ENCODE assay signal across 8 mouse cellular contexts in genomic region chr1:162665486-162666174, GRCm38 (mm10). TPM values are rescaled to one million over a fixed set of nuclear protein-coding genes. Genes with fewer than 3 reads are reported as not detected.
DNase-seq lines count a peak whose midpoint lies in the region; ATAC-seq and TF ChIP-seq lines count a peak whose summit lies in the region.

No protein-coding gene starts in this region.

- no peaks in the 10 kb centered on the region; the same call in 1 of the 2 replicates for H3K36me3 ChIP-seq in embryonic facial prominence, embryonic 11.5 days (replicated peaks; ENCODE audit: control insufficient read depth, insufficient read depth, low read depth, low read length)
- H3K36me3 ChIP-seq in intestine, embryonic 16.5 days (ENCODE audit: control insufficient read depth, insufficient read depth, low read length) = no peaks in the 10 kb centered on the region
- H3K36me3 ChIP-seq in midbrain, postnatal 0 days (ENCODE audit: insufficient read depth, low read length) = peaks cover 6% of the 10 kb centered on the region; the same call in 1 of the 2 replicates

- H3K27ac ChIP-seq in embryonic facial prominence, embryonic 11.5 days (replicated peaks; ENCODE audit: low read depth, low read length) = no peak overlapping the region
- no peak overlapping the region for H3K27ac ChIP-seq in intestine, embryonic 16.5 days (ENCODE audit: low read length)
- no peak overlapping the region for H3K27ac ChIP-seq in midbrain, postnatal 0 days (ENCODE audit: low read depth, low read length)

- H3K9ac ChIP-seq in embryonic facial prominence, embryonic 11.5 days (replicated peaks; ENCODE audit: low read length) = peak overlapping the region; percentile 50
- peak overlapping the region; percentile 56 for H3K9ac ChIP-seq in intestine, embryonic 16.5 days (ENCODE audit: low read depth, low read length)
- no peak overlapping the region for H3K9ac ChIP-seq in midbrain, postnatal 0 days (replicated peaks; ENCODE audit: low read length, poor library complexity, severe bottlenecking)

- peak overlapping the region; percentile 19 for H3K4me3 ChIP-seq in embryonic facial prominence, embryonic 11.5 days (ENCODE audit: low read depth, low read length)
- peak overlapping the region; percentile 36 for H3K4me3 ChIP-seq in intestine, embryonic 16.5 days (ENCODE audit: low read length)
- no peak overlapping the region for H3K4me3 ChIP-seq in midbrain, postnatal 0 days (ENCODE audit: low read depth, low read length)

- no peaks in the 10 kb centered on the region for H3K27me3 ChIP-seq in embryonic facial prominence, embryonic 11.5 days (ENCODE audit: control insufficient read depth, insufficient read depth, low read length)
- H3K27me3 ChIP-seq in intestine, embryonic 16.5 days (replicated peaks; ENCODE audit: control insufficient read depth, insufficient read depth, low read length) = no peaks in the 10 kb centered on the region
- no peaks in the 10 kb centered on the region for H3K27me3 ChIP-seq in midbrain, postnatal 0 days (ENCODE audit: insufficient read depth, low read length)

- H3K9me3 ChIP-seq in embryonic facial prominence, embryonic 11.5 days (replicated peaks; ENCODE audit: control insufficient read depth, low read length) = no peaks in the 10 kb centered on the region
- no peaks in the 10 kb centered on the region for H3K9me3 ChIP-seq in intestine, embryonic 16.5 days (ENCODE audit: control insufficient read depth, low read length)
- no peaks in the 10 kb centered on the region for H3K9me3 ChIP-seq in midbrain, postnatal 0 days (ENCODE audit: low read length)

- no peaks in the 10 kb centered on the region for H3K4me1 ChIP-seq in embryonic facial prominence, embryonic 11.5 days (ENCODE audit: control insufficient read depth, insufficient read depth, low read length)
- H3K4me1 ChIP-seq in intestine, embryonic 16.5 days (ENCODE audit: control insufficient read depth, insufficient read depth, low read length) = no peaks in the 10 kb centered on the region
- peaks cover 4% of the 10 kb centered on the region; the same call in 1 of the 2 replicates for H3K4me1 ChIP-seq in midbrain, postnatal 0 days (ENCODE audit: insufficient read depth, low read length)

- WGBS in embryonic facial prominence, embryonic 11.5 days = 3% methylated on average over 11 of the region's 11 CpGs
- 1% methylated on average over 11 of the region's 11 CpGs for WGBS in intestine, embryonic 16.5 days
- WGBS in midbrain, postnatal 0 days = 2% methylated on average over 11 of the region's 11 CpGs

- peak; percentile 19 to 36 for DNase-seq in cerebellum, postnatal 10 days
- DNase-seq in cerebellum, adult 11 months = no peak
- peak; percentile 37 for DNase-seq in A20 (ENCODE audit: low read depth, low spot score)
- DNase-seq in embryonic facial prominence, embryonic 11.5 days (ENCODE audit: low spot score) = peak; percentile 73
- peak; percentile 25 for DNase-seq in midbrain, postnatal 0 days (ENCODE audit: low spot score)
- DNase-seq in gastrocnemius, postnatal 25 days = no peak
- DNase-seq in gastrocnemius, adult 8-10 months (ENCODE audit: low spot score in 2 of 2) = no peak

- peak; percentile 87 for ATAC-seq in embryonic facial prominence, embryonic 11.5 days (replicated peaks; ENCODE audit: insufficient number of reproducible peaks, low FRiP score, low TSS enrichment, low read depth)
- ATAC-seq in intestine, embryonic 16.5 days = peak; percentile 89
- ATAC-seq in midbrain, postnatal 0 days (ENCODE audit: low FRiP score) = peak; percentile 80

- H3K4me2 ChIP-seq in embryonic facial prominence, embryonic 11.5 days (ENCODE audit: low read depth, low read length) = peak overlapping the region; percentile 64
- peak overlapping the region; percentile 67 for H3K4me2 ChIP-seq in intestine, embryonic 16.5 days (ENCODE audit: low read depth, low read length)
- H3K4me2 ChIP-seq in midbrain, postnatal 0 days (ENCODE audit: low read depth, low read length, poor library complexity, severe bottlenecking) = peak overlapping the region; percentile 42

- no peak for TF ChIP-seq CTCF in midbrain, postnatal 0 days (IDR thresholded peaks at IDR 0.05)

RNA-seq across cellular contexts. Expression of gene Myocos, which starts 7.6 kb away (rescaled TPM):
- not detected in 2 replicates for polyA plus RNA-seq in embryonic facial prominence, embryonic 11.5 days (2014; fragmentation: Nextera tagmentation; extraction: Ambion mirVana)
- polyA plus RNA-seq in intestine, embryonic 16.5 days (2015; fragmentation: Nextera tagmentation; extraction: Ambion mirVana) = not detected in 2 replicates
- total RNA-seq in midbrain, postnatal 0 days (2014; rRNA removed) = not detected in 2 replicates
- not detected in 2 replicates for polyA plus RNA-seq in midbrain, postnatal 0 days (2015; fragmentation: Nextera tagmentation; extraction: Ambion mirVana)
- not detected for total RNA-seq in gastrocnemius, postnatal 25 days (2021)
- not detected for total RNA-seq in gastrocnemius, adult 8-10 months (2022)

RNA-seq across cellular contexts. Expression of gene Myoc, which starts 26.7 kb away (rescaled TPM):
- polyA plus RNA-seq in embryonic facial prominence, embryonic 11.5 days (2014; fragmentation: Nextera tagmentation; extraction: Ambion mirVana) = 0.10 TPM in 1 of 2 replicates, not detected in the other
- 0.06 and 0.18 TPM in 2 replicates for polyA plus RNA-seq in intestine, embryonic 16.5 days (2015; fragmentation: Nextera tagmentation; extraction: Ambion mirVana)
- total RNA-seq in midbrain, postnatal 0 days (2014; rRNA removed) = 0.24 and 0.27 TPM in 2 replicates
- 0.21 and 0.33 TPM in 2 replicates for polyA plus RNA-seq in midbrain, postnatal 0 days (2015; fragmentation: Nextera tagmentation; extraction: Ambion mirVana)
- 10 to 100 TPM in 1 of 2 experiments, 1 to 10 TPM in 1; 9.1 to 20.5 TPM for total RNA-seq in gastrocnemius, postnatal 25 days (2021)
- total RNA-seq in gastrocnemius, adult 8-10 months (2022) = 10 to 100 TPM; 25.2 to 56.7 (median 37.8) TPM

Comparison
In these comparisons a context has a peak if more than half of its experiments do, and no peak if none do; other contexts are left out.
1. DNase-seq: peak in cerebellum, postnatal 10 days (2 of 2), A20 (single experiment), embryonic facial prominence, embryonic 11.5 days (single experiment) and midbrain, postnatal 0 days (single experiment); none in cerebellum, adult 11 months (single experiment), gastrocnemius, postnatal 25 days (single experiment) and gastrocnemius, adult 8-10 months (0 of 2).
2. Peak in every context shown above with its lines, with median percentiles within 50 percentile points of each other: ATAC-seq and H3K4me2 ChIP-seq.